Mouse (Mus musculus) forebrain, embryonic 15.5 days (tissue): ENCODE data around the gene Igsf3. TPM values are rescaled to one million over a fixed set of nuclear protein-coding genes. Genes with fewer than 3 reads are reported as not detected.

Experiments used
- ATAC-seq: fragments of 200-750 bp; cut with Nextera tagmentation; replicated peaks from 2 replicates; pipeline ENCODE4 v1.8.0; 2017; ENCODE audit warnings: mild to moderate bottlenecking, moderate TSS enrichment, moderate library complexity
- H3K27ac ChIP-seq: fragments of 300-500 bp; sonication (generic); replicated peaks from 2 replicates; pipeline ENCODE4 v1.5.1; 2015; ENCODE audit warnings: mild to moderate bottlenecking, inconsistent platforms
- H3K27me3 ChIP-seq: fragments of 300-500 bp; sonication (generic); 2 replicates; pipeline ENCODE4 v1.6.1; 2015; ENCODE audit warnings: inconsistent platforms
- H3K36me3 ChIP-seq: fragments of 300-500 bp; sonication (generic); 2 replicates; pipeline ENCODE4 v1.6.1; 2015; ENCODE audit warnings: mild to moderate bottlenecking, inconsistent platforms
- H3K4me1 ChIP-seq: fragments of 300-500 bp; sonication (generic); 2 replicates; pipeline ENCODE4 v1.6.1; 2015; ENCODE audit warnings: inconsistent platforms
- H3K4me2 ChIP-seq: fragments of 300-500 bp; sonication (generic); replicated peaks from 2 replicates; pipeline ENCODE4 v1.6.1; 2015; ENCODE audit warnings: mild to moderate bottlenecking, inconsistent platforms
- H3K4me3 ChIP-seq: fragments of 300-500 bp; sonication (generic); 2 replicates; pipeline ENCODE4 v1.5.1; 2015; ENCODE audit warnings: mild to moderate bottlenecking, inconsistent platforms
- H3K9ac ChIP-seq: fragments of 300-500 bp; sonication (generic); replicated peaks from 2 replicates; pipeline ENCODE4 v1.6.1; 2015; ENCODE audit warnings: mild to moderate bottlenecking, inconsistent platforms
- H3K9me3 ChIP-seq: fragments of 300-500 bp; sonication (generic); 2 replicates; pipeline ENCODE4 v1.6.1; 2016; ENCODE audit warnings: inconsistent platforms
- WGBS: fragments of 180-500 bp; shearing (Covaris S2); methylation state at CpG from one replicate; pipeline ENCODE4 v1.1.7; 2015; ENCODE audit warnings: mixed read lengths; 5-methylcytosine and 5-hydroxymethylcytosine counted together
- polyA plus RNA-seq: library from polyadenylated mRNA; unstranded; fragments of >200 nt; fragmentation: Nextera tagmentation; extraction: Ambion mirVana; gene quantifications from 2 replicates; pipeline ENCODE4 v1.2.1, GENCODE M21; 2015

The Igsf3 gene
- polyA plus RNA-seq, 1 experiment from 2014 or later = 95.0 TPM

DNA sequence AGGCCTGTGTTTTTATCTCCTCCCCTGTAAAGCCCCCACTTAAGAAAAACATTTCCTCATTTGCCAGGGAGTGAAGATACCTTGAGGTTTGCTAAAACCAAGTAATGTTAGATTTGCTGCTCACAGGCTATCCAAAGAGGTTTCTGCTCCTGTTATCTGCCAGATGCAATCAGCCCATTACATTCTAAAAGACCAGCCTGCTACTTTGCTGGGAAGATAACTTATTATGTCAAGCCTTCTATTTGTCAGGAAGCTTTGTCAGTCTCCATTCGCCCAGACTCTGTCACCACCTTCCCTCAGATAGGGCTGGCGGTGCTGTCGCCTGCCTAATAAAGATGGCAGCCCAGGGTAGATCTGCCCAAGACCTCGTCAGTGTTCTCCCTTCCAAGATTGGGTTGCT, 59.6 kb downstream of the Igsf3 start:
- WGBS = 80% methylated on average over 4 of the region's 4 CpGs
- H3K36me3 ChIP-seq = peaks cover 22% of the 10 kb centered on the region
- no peaks in the 10 kb centered on the region for H3K9me3 ChIP-seq
- no peak overlapping the region for H3K4me2 ChIP-seq
- H3K27me3 ChIP-seq = no peaks in the 10 kb centered on the region
- no peak for ATAC-seq
- no peak overlapping the region for H3K4me3 ChIP-seq
- H3K27ac ChIP-seq = no peak overlapping the region
- no peaks in the 10 kb centered on the region for H3K4me1 ChIP-seq
- no peak overlapping the region for H3K9ac ChIP-seq

DNA sequence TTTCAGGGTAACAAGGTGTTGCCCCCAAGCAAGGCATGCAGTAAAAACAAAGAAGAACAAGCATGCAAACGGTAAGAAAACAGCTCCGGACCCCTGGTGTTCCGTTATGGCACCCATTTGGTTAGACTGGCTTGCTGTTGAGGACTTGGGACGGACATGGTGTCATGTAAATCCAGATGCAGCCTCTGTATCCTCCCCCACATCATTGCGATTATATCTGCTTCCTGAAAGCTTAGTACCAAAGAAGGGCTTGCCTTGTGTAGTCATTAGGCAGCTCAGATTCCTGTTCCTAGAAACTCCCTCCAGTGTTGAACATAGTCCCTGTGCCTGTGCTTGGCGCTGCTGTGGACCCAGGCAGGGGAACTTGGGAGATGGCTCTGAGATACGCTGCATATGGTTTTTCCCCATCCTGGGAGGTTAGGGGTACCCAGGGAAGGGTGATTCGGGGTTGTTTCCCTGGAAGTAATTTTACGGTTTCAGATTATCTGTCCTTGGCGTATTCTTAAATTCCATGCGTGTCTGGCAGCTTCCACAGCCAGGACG, 60.2 kb downstream of the Igsf3 start:
- ATAC-seq = no peak
- WGBS = 88% methylated on average over 12 of the region's 12 CpGs

DNA sequence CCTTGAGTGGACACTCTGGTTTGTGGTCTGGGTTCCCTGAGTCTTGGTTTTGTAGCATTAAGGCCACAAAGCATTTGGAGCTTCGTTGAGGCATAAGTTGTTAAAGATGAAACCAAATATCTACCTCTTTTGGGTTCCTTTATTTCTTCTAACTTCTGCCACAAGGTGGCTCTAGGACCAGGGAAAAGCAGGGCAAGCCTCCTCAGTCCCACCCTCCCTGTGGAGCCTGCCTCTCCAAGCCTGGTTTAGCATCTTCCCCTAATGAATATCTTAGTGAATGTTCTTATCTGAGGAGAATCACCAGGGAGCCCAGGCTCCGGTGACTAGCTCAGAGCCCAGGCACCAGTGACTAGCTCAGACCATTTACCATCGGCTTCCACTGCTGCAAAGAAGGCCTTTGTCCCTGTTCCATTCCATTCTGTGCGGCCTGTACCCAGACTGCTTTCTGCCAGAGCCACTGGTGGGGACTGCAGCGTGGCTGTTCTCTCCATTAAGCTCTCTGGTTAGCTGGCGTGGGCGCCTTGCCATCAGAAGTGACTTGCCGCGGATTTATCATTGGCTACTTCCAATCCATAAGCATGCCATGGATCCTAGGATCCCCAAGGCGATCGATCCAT, 66.5 kb downstream of the Igsf3 start:
- peak; percentile 59; the same call in 1 of the 2 replicates for ATAC-seq
- H3K9ac ChIP-seq = 0 out of 2 replicates have a peak overlapping the region, but pooled peaks have one; percentile 13
- no peak overlapping the region for H3K4me3 ChIP-seq
- WGBS = 68% methylated on average over 11 of the region's 11 CpGs
- H3K9me3 ChIP-seq = no peaks in the 10 kb centered on the region
- no peaks in the 10 kb centered on the region for H3K27me3 ChIP-seq
- H3K4me1 ChIP-seq = peaks cover 5% of the 10 kb centered on the region
- no peak overlapping the region for H3K4me2 ChIP-seq
- H3K27ac ChIP-seq = 0 out of 2 replicates have a peak overlapping the region, but pooled peaks have one; percentile 8
- peaks cover 12% of the 10 kb centered on the region for H3K36me3 ChIP-seq

More for the DNA sequence above, 60.2 kb downstream of the Igsf3 start:
- Histone ChIP-seq H3K27me3 (no peaks in the 10 kb centered on the region), H3K4me1 (no peaks in the 10 kb centered on the region), H3K9me3 (no peaks in the 10 kb centered on the region), H3K36me3 (peaks cover 20% of the 10 kb centered on the region), H3K4me3 (no peak overlapping the region), H3K4me2 (no peak overlapping the region), H3K9ac (no peak overlapping the region), H3K27ac (no peak overlapping the region)

DNA sequence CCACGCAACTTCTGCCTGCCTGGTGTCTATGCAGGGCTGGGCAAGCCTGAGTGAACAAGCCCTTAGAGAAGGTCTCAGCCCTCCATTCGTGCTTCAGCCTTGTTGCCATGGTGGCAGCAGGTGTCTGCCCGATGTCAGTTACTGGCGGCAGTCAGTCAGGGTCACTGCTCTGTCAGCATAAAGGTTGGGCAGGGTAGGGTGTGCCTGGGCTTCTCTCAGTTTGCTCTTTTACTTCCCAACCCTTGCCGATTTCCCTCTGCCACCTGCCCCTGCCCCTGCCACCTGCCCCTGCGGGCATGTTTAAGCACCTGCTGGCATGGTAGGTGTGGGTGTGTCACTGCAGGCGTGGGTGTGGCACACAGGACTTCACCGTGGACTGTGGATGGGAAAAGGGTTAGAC, 67.6 kb downstream of the Igsf3 start:
- H3K27me3 ChIP-seq = no peaks in the 10 kb centered on the region
- H3K9ac ChIP-seq = no peak overlapping the region
- H3K4me3 ChIP-seq = no peak overlapping the region
- WGBS = 86% methylated on average over 8 of the region's 8 CpGs
- no peak overlapping the region for H3K4me2 ChIP-seq
- H3K9me3 ChIP-seq = no peaks in the 10 kb centered on the region
- no peak for ATAC-seq
- H3K36me3 ChIP-seq = peaks cover 10% of the 10 kb centered on the region
- H3K4me1 ChIP-seq = peaks cover 16% of the 10 kb centered on the region
- H3K27ac ChIP-seq = no peak overlapping the region

DNA sequence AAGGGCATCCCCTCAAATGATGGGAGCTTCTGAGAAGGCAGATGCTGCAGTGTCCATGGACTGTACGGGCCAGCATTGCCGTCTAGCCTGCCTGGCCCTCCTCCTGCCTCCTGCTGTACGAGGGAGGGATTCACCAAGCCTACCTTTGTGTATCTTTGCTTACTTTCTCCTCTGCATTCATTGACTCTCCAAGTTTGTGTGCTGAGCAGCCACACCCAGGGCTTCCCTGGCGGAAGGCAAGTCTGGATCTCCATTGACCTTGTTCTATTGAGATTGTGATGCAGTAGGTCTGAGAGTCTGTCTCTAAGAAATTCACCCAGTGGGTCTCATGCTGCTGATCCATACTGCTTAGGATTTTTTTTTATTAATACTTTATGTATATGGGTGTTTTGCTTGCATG, 70.4 kb downstream of the Igsf3 start:
- no peak for ATAC-seq
- Histone ChIP-seq H3K27ac (no peak overlapping the region), H3K9ac (no peak overlapping the region), H3K9me3 (no peaks in the 10 kb centered on the region), H3K4me3 (no peak overlapping the region), H3K4me2 (no peak overlapping the region), H3K4me1 (peaks cover 18% of the 10 kb centered on the region), H3K36me3 (no peaks in the 10 kb centered on the region), H3K27me3 (no peaks in the 10 kb centered on the region)
- 74% methylated on average over 4 of the region's 4 CpGs for WGBS

DNA sequence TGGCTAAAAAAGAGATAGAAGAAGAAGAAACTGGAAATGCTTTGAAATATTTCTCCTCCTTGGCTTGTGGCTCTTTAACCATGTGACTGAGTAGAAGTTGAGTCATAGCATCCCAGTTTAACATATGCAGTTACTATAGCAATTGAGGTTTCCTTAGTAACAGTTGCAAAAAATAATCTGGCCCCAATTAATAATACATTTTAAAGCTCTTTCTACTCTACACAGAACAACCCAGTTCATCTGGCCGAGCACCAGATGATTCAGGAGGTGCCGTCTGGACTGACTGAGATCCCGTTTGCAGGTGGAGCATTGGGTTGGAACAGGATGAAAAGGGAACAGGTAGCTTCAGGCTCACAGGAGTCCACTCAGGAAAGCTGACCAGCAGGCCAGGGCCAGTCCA, 71.9 kb downstream of the Igsf3 start:
- peaks cover 15% of the 10 kb centered on the region for H3K4me1 ChIP-seq
- H3K36me3 ChIP-seq = peaks cover 4% of the 10 kb centered on the region; the same call in 1 of the 2 replicates
- 48% methylated on average over 3 of the region's 3 CpGs for WGBS
- H3K27ac ChIP-seq = peak overlapping the region; percentile 73
- no peaks in the 10 kb centered on the region for H3K9me3 ChIP-seq
- H3K4me2 ChIP-seq = no peak overlapping the region
- no peak overlapping the region for H3K4me3 ChIP-seq
- no peaks in the 10 kb centered on the region for H3K27me3 ChIP-seq
- ATAC-seq = peak; percentile 71
- no peak overlapping the region for H3K9ac ChIP-seq

DNA sequence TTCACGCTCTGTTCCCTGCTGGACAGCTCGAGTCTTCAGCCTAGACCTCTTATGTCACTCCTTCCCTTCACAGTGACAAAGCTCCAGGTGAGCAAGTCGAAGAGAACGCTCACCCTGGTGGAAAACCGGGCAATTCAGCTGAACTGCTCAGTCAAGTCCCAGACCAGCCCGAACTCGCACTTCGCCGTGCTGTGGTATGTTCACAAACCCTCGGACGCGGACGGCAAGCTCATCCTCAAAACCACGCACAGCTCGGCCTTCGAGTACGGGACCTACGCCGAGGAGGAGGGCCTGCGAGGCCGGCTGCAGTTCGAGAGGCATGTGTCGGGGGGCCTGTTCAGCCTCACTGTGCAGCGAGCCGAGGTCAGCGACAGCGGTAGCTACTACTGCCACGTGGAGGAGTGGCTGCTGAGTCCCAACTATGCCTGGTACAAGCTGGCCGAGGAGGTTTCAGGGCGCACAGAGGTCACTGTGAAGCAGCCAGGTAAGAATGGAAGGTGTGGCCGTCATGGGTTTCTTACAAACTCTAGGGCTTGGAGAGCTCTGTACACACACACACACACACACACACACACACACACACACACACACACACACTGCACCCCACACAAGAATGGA, 74.0 kb downstream of the Igsf3 start:
- Histone ChIP-seq H3K4me1 (peaks cover 15% of the 10 kb centered on the region), H3K27ac (no peak overlapping the region), H3K36me3 (peaks cover 4% of the 10 kb centered on the region; the same call in 1 of the 2 replicates), H3K4me2 (no peak overlapping the region), H3K27me3 (no peaks in the 10 kb centered on the region), H3K9ac (no peak overlapping the region), H3K4me3 (no peak overlapping the region), H3K9me3 (no peaks in the 10 kb centered on the region)
- ATAC-seq = no peak
- WGBS = 89% methylated on average over 31 of the region's 31 CpGs

DNA sequence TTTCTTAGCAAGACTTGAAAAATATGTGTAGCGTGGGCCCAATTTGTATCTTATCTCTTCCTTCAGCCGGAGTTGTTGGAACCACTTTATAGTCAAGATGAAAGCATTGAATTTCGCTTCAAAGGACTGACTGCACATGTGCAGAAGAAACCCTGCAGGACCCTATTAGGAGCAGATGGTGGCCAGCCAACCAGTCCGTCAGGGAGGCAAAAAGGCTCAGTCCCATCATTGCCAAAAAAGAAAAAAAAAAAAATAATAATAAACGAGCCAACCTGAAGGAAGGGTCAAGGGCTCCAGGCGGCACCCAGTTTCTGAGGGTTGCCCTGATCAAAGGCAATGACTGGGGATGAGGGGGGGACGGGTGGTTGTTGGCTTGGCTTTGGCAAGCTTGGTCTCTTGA, 83.7 kb downstream of the Igsf3 start:
- ATAC-seq = no peak
- H3K4me3 ChIP-seq = no peak overlapping the region
- peaks cover 10% of the 10 kb centered on the region for H3K4me1 ChIP-seq
- H3K4me2 ChIP-seq = no peak overlapping the region
- no peak overlapping the region for H3K9ac ChIP-seq
- H3K9me3 ChIP-seq = no peaks in the 10 kb centered on the region
- 64% methylated on average over 7 of the region's 7 CpGs for WGBS
- H3K36me3 ChIP-seq = peaks cover 28% of the 10 kb centered on the region
- H3K27ac ChIP-seq = no peak overlapping the region
- H3K27me3 ChIP-seq = no peaks in the 10 kb centered on the region

DNA sequence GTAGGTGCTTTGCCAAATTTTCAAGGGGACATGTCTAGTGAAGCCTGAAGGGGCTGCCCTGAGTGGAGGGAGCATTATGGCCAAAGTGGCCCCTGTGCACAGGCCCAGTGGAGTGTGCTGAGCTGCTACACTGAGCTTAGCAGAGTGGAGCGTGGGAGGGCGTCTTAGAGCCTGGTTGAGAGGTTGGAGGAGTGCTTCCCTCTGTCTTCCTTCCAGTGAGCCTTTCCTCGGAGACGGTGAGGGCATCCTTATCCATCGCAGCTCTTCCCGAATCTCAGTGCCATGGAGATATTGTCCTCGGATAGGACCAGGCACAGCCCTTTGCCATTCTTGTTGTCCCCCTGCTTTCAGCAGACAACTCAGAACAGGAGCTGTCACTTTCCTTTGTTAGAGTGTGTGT, 84.2 kb downstream of the Igsf3 start:
- Histone ChIP-seq H3K9ac (no peak overlapping the region), H3K4me3 (no peak overlapping the region), H3K9me3 (no peaks in the 10 kb centered on the region), H3K36me3 (peaks cover 28% of the 10 kb centered on the region), H3K27me3 (no peaks in the 10 kb centered on the region), H3K27ac (no peak overlapping the region), H3K4me1 (peaks cover 10% of the 10 kb centered on the region), H3K4me2 (no peak overlapping the region)
- no peak for ATAC-seq
- 57% methylated on average over 7 of the region's 7 CpGs for WGBS

DNA sequence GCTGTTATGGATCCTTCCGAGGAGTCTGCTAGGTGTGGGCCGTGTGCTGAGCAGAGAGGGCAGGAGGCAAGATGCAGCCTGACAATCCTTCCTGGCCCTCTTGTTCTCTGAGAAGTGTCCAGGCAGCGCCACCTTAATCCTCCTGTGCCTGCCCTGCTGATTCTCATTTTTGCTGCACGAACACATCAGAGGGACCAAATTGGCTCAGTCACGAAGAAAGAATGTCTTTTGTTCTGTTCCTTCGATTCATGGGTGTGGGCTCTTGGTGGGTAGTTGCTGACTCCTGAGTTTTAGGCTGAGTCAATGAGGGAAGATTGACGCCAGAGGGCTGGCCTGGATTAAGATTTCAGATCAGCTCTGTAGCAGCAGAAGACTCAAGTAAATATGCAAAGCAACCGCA, 84.9 kb downstream of the Igsf3 start:
- 8% methylated on average over 8 of the region's 8 CpGs for WGBS
- no peak for ATAC-seq
- Histone ChIP-seq H3K9ac (peak overlapping the region; percentile 25; the same call in 1 of the 2 replicates), H3K36me3 (peaks cover 28% of the 10 kb centered on the region), H3K9me3 (no peaks in the 10 kb centered on the region), H3K4me1 (peaks cover 10% of the 10 kb centered on the region), H3K27me3 (no peaks in the 10 kb centered on the region), H3K27ac (peak overlapping the region; percentile 58), H3K4me2 (no peak overlapping the region), H3K4me3 (no peak overlapping the region)

DNA sequence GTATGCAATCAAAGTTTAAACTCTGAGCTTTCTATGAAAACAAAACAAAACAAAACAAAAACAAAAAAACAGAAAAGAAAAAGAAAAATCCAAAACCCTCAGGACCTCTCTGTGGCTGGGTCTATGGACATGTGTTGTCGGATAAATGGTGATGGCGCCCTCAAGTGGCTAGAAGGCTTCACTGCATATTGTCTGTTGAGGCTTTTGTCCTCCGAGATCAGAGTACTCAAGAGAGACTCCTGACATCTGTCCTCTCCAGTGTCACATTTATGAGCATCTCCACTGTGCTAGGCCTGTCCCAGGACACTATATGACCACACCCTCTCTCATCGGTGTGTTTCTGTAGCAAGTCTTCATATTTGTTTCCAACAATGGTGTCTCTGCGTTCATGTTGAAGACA, 85.4 kb downstream of the Igsf3 start:
- no peak overlapping the region for H3K27ac ChIP-seq
- peaks cover 10% of the 10 kb centered on the region for H3K4me1 ChIP-seq
- no peaks in the 10 kb centered on the region for H3K9me3 ChIP-seq
- no peak overlapping the region for H3K4me2 ChIP-seq
- WGBS = 23% methylated on average over 5 of the region's 5 CpGs
- H3K36me3 ChIP-seq = peaks cover 28% of the 10 kb centered on the region
- H3K27me3 ChIP-seq = no peaks in the 10 kb centered on the region
- H3K9ac ChIP-seq = no peak overlapping the region
- ATAC-seq = peak; percentile 68
- no peak overlapping the region for H3K4me3 ChIP-seq

DNA sequence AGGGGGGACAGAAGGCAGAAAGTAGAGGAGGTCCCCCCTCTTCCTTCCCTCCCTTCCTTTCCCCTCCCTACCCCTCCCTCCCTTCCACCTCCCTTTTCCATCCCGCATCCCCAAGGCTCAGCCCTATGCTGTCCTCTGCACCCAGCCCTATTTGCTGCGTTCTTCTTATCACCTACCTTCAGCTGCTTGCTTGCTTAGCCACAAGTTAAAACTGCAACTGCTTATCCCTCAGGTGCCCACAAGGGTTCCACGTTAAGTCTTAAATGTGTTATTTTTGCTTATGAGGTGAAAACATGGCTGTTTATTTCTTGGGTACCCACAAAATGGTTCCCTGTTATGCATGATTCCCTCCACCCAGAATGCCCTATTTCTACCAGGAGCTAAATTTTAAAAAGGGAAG, 86.6 kb downstream of the Igsf3 start:
- WGBS = 91% methylated on average over 3 of the region's 3 CpGs
- H3K4me2 ChIP-seq = no peak overlapping the region
- no peaks in the 10 kb centered on the region for H3K9me3 ChIP-seq
- peaks cover 18% of the 10 kb centered on the region for H3K36me3 ChIP-seq
- no peak overlapping the region for H3K9ac ChIP-seq
- peaks cover 10% of the 10 kb centered on the region for H3K4me1 ChIP-seq
- H3K27me3 ChIP-seq = no peaks in the 10 kb centered on the region
- no peak overlapping the region for H3K27ac ChIP-seq
- H3K4me3 ChIP-seq = no peak overlapping the region
- ATAC-seq = no peak
